Mouse (Mus musculus) adrenal gland (tissue): Measurements from ENCODE around the gene Cd28.

ENCODE experiments used
- intact Hi-C: fragments of 180-260 bp; cut with DNase I; formaldehyde crosslinking; loops from one replicate; pipeline ENCODE4 v1.15.1; 2025
- long read RNA-seq, 2 experiments: library from polyadenylated mRNA; unstranded; transcript quantifications; one replicate each; pipeline ENCODE4 v2.0.0; 2020; ENCODE audit warnings: borderline replicate concordance in 1 of 2; ENCODE audit not compliant: insufficient replicate concordance in 1 of 2

Cd28 gene
- long read RNA-seq, experiment 1, full-length matches to known transcripts, result 1 of 1 reads
- long read RNA-seq, experiment 1, partial matches to known transcripts, result 0 of 1 reads
- long read RNA-seq, experiment 1, other reads (novel, unspliced or antisense), result 0 of 1 reads
- long read RNA-seq, experiment 2, result 0 reads

DNA sequence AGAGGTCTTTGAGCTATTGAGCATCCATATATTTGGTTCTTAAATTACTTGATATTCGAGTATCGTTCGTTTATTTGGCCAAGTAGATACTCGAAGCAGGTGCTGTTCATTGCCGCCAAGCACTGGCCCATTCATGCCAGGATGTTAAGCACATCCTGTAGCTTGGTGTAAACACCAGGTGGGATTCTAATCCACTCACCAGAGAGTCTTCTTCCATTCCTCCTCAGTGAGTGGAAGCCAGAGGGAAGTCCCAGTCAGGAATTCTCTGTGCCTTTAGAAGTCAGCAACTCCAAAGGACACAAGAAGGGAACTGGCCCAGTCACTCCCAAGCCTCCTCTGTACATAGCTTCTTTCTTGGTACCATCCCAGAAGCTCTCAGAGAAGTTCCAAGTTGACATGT, at the start of gene Cd28:
Gene Cd28, plus strand, starts transcription at position 234 of the 400 bp plus-strand sequence.
- intact Hi-C loops, result no loop called here

DNA sequence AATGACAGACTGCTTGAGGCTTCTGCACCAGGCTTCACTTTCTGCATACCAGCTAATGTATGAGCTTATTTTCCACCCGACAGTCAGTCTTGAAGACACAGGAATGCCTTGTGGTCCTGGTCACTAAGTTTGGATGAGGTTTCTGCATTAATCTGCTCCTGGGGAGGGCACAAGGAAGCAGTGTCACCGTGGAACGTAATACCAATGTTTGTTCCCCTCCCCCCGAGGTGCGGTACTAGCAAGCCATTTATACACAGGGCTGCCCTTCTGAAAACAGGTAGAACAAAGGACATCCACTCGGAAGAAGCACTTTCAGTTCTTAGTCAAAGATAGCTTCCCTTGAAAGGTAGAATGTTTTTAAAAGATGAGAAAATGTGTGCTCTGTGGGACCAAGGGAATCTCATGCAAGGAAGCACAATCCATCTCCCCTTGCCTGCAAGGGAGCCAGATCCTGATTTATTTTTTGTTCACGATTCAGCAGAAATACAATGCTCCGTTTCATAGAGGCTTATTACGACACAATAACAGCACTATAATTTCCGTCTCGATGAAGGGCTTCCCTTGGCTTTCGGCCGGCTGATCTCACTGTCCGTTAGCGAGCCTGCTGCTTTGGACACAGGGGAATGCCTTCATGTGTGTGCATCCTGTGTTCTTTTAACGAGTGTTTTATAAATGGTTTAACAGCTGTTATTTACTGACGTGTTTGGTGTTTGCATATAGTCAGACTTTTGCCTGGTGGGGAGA, 48.6 kb upstream of the Cd28 start:
- intact Hi-C loops, result no loop called here

DNA sequence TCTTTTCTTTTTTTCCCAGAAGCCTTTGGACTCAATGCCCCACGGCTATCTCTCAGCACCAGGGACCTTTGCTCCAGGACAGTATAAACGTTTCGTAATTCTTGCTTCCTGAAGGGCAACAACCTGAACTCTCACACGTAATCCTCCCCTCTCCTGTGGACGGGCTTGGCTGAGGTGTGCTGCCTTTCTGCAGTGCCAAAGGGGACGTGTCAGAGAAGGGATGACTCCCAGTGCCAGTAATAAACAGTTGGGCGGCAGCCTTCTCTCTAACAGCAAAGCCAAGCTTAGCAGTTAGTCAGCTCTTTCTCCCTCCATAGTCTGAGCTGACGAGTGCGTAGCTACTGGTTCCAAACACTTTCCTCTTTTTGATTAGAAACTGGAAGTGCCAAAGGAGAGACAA, 47.6 kb upstream of the Cd28 start:
- intact Hi-C loops, result no loop called here

DNA sequence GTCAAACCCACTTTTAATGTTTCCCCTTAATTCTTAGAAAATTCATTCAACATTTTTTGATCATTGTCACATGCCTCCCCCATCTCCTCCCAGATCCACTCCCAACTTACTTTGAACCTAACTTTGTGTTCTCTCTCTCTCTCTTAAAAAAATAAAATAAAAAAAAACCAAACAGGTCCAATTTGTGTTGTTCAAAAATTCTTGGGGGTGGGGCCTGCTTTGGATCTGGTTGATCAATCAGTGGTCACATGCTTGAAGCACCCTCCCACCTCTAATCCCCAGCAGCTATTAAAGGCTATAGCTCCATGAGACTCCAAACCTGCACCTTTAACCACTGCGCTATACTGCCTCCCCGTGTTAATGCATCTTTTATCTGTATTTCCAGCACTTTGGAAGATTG, 46.9 kb upstream of the Cd28 start:
- intact Hi-C loops, result no loop called here

DNA sequence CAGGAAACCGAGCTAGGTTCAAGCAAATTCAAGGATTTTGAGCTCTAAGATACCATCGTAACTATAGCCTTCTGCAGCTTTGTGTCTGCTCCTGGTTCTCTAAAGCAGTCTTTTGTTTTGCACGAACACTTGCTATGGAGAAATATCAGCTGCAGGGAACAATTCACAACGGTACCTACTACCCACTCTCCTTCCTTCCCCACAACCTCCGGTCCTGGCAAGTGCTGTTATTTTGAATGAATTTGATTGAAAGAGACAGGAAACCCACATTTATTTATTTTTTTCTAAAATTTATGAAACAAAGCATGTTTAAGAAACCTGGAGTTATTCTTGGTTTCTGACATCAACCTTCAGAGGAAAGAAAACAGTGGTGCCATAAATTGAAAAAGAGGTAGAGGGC, 46.4 kb upstream of the Cd28 start:
- intact Hi-C loops, result no loop called here

DNA sequence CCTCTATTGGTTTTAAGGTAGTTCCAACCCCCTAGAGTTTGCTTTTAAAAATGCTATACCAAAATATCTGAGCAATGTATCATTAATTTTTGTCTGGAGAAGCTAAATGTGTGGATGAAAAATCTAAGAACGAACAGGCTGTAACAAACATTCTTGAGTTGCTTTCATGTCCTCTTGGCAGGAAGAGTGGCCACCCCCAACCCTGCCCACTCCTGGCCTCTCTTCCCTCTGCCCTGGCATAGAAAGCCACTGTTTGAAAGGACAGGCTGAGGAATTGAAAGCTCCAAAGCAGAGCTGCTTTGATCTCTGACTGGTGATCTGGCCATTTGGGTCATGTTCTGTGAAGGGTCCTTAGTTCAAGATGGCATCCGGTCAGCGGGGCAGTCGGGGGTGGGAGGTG, 32.8 kb upstream of the Cd28 start:
- intact Hi-C loops, result no loop called here

DNA sequence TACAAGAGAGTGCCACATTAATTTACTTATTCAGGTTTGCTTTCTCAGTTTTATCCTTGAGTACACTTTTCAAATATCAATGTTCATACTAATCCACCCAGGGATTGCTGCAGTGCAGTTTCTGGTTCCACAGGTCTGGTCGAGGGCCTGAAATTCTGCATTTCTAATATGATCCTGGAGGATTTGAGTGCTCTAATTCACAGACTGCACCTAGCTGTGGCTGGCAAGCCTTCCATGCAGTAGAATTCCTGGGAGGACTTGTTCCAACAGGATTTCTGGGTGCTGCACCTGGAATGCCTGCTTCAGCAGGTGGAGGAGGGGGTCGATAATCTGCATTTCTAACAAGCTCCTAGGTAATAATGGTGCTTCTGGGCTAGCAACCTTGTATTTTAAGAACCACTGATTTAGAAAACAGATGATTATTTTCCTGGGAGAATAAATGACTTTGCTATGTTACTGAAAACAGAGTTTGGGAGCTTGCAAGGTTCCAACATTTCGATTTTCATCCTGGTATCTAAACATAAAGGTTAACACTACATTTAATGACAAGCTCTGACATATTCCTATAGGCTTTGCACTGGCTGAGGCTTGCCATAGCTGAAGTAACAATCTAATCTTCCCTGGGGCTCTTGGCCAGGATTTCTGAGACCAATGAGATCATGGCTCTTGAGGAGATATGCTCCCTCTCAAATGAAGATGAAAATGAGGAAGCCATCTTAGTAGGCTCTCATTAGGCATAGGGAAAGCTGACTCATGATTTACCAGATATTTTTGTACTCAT, 20.3 kb upstream of the Cd28 start:
- intact Hi-C loops, result no loop called here

DNA sequence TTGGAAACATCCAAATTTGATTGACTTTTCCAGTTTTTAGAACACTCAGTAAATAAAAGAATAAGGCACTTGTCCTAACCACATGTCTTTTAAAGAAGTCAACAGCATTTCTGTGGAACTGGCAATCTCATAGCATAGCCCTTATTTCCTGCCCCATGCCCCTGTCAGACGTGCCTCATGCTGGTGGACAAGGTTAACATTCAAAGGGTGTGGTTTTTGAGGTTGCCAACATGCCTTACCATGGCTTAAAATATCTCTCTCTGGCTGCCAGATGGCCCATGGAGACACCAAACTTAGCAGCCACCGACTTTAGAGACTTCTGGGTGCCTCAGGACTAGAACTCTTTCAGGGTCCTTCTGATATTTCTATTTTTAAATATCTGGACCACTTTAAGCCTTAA, 14.0 kb upstream of the Cd28 start:
- intact Hi-C loops, result no loop called here

DNA sequence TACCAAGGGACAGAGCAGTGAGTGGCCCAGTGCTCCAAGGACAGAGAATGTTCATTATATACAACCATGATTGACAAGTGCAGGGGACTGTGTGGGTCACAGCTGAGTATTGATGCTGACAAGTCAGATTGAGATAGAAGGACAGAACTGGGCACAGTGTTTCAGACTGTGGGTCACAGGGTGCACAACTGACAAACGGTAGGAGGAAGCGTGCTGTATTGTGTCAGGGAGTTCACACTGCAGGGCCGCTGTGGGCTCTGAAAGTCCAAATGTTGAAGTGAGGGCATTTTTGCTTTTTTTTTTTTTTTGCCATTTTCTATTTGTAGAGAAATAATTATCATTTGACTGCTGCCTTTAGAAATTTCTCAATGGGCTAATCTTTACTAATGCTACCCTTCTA, 3.4 kb upstream of the Cd28 start:
- intact Hi-C loops, result no loop called here

DNA sequence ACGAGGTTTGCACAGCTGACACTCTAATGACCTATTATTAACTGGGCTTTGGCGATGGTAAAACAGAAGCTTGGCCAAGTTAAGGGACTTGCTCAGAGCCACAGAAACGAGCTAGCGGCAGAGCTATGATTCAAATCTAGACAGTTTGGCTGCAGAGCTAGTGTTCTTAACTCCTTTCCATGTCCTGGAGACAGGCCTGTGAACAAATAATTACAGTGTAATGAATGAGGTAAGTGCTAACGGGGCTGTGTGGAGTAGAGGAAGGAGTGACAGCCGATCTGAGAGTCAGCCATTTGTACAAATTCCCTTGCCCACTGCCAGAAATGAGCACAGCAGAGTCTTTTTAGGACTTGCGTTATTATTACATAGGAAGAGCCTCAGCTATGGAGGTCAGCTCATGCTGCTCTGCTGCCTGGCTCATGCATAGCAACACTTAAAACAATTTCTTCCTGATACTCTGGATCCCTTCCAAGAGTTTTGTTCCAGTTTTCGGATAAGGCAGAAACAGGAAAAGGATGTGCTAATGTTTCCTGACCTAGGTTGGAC, 876 bp upstream of the Cd28 start:
- intact Hi-C loops, result no loop called here

DNA sequence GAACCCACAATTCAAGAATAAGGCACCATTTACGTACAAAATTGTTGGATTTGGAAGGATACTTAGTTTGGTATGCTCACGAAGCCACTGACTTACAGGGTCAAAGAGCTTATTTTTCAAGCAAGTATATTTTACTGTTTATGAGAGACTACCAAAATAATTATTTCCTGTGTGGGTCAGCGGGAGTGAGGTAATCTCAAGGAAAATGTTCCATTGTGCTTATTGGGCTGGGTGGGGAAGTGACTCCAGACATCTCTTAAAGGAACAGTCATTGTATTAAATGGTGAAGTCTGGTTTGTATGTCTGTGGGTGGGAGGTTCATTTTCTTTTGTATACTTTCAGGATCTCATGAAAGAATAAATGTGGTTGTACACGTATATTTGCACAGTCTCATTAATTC, 2.0 kb downstream of the Cd28 start:
- intact Hi-C loops, result no loop called here

DNA sequence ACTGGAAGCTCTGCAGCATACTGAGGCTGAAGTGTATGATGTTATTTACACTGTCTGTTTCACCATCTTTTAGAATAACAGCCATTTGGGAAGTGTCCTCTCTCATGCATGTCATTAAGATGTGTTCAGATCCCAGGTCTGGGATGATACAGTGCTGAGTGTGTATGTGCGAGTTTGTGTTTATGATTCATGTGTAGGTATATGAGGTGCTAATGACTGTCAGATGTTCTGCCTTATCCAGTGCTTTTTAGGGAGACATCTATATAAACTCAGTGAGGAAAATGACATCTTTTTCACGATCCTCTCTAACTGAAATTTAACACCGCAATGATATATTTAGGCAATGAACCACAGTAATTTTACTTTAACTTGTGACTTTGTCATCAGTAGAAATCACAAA, 7.0 kb downstream of the Cd28 start:
- intact Hi-C loops, result no loop called here

DNA sequence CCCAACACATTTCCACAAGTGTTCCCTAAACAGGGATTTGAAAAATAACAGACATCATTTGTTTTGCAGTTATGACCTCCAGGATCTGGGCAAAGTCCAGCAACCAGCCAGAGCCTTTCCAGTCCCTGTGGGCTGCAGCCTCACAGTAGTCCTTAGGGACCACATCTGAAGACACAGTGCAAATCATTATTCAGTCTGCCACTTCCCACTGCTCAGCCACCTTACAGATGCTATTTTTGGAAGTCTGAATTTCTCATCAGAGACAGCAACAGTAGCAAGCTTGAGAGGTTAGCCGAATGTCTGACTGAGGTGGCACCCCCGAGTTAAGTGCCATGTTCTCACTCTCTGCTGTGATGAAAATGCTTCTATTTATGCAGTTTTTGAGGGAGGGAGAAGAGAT, 15.3 kb downstream of the Cd28 start:
- intact Hi-C loops, result no loop called here

DNA sequence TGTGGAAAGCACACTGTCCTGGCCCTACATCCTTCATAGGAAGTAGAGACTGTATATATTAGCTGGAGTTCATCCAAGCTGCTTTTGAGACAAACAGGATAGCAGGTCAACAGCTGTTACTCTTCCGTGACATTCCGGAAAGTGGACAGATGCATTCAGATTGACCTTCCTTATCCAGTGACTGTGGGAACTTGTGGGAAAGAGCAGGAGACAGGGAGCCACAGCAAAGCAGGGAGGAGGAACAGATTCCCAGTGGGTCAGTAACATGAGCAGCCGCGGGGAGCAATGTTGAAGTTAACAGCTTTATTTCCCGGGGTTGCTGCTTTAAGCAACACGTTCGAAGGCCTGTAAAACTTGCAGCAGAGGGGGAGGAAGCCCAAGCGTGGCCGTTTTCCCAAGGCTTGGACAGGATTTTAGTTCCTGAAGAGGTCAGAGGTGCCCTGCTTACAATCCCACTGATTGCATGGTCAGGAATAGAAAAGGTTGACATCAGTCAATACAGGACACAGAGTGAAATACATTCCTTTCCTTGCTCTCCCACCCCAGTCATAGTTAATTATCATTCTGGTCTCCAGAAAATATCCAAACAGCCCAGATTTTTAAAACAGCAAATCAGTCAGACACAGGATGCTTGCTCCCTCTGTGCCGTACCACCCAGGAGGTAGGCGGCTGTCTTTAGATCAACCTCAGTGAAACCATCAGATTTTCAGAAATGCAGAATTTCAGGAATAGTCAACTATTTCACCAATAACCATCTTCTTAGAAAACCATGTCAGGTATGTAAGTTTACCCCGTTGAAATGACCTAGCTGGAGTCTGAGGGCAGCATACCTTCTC, 18.7 kb downstream of the Cd28 start:
- intact Hi-C loops, result no loop called here

DNA sequence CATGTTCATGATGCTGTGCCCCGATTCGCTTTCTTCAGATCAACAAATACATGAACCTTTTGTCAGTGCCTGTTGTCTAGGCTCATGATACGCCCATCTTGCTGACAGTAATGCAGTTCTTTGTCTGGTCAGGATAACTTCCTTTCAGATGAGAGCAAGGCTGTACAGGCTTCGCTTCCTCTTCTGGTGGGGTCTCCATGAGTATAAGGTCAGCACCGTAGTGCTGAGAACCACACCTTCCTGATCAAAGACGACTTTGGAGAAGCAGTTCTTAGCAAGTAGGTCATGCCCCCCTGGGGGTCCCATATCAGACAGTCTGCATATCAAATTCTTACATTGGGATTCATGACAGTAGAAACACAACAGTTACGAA, 19.3 kb downstream of the Cd28 start:
- intact Hi-C loops, result no loop called here

DNA sequence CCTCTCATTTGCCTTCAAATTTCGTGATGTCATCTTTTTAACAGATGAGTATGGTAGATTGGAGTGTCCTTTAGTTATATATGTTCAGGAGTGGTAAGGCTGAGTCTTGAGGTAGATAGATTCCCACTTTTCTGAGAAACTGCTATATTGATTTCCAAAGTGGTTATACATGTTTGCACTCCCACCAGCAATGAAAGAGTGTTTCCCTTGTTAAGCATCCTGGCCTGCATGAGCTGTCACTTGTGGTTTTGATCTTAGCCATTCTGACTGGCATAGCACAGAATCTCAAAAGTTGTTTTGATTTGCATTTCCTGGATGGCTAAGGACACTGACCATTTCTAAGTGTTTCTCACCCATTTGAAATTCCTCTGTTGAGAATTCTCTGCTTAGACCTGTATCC, 27.7 kb downstream of the Cd28 start:
- intact Hi-C loops, result no loop called here

DNA sequence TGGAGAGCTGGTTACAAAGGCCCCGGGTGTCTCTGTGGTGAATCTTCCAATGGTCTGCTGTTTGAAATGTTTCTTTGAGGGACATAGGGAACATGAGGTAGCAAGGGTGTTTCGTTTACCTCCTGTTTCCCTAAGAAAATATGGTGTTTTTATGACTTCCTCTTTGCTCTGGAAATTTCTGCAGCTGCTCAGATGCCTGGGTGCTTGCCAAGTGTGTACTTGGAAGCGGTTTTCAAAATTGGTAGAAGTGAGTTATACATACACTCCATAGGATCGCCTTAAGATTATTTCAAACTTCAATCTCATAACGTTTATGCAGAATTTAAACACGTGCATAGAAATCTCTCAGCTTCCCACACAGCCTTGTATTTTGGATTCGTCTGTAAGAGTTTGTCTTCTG, 29.1 kb downstream of the Cd28 start:
- intact Hi-C loops, result no loop called here

DNA sequence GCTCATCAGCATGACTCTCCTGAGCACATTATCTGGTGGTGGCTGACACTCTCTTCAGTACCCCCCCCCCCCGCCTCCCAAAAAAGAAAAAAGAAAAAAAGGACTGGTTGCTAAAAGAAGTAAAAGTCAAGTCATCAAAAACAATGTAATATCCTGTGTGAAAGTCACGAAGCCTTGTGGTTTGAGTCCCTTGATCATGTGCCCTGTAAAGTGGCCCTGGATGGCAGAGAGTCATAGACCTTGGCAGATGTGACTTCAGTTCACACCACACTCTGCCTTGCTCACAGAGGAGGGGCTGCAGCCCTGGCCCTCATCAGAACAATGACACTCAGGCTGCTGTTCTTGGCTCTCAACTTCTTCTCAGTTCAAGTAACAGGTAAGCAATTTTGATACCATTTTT, 29.6 kb downstream of the Cd28 start:
- intact Hi-C loops, result no loop called here

DNA sequence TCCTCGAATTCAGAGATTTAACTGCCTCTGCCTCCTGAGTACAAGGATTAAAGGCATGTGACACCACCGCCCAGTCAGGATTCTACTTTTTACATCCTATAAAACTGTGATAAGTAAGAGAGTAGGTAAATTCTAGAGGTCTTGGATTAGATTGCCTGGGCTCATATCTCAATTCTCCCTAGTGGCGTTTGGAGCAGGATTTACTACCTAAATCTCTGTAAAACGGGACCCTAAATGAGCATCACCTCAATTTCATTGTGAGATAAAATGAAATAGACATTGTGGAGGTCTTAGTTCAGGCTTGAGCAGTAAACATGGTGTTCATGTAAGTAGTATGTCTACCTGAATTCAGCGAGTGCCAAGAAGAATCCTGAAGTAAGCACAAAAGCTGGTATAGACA, 30.3 kb downstream of the Cd28 start:
- intact Hi-C loops, result no loop called here

DNA sequence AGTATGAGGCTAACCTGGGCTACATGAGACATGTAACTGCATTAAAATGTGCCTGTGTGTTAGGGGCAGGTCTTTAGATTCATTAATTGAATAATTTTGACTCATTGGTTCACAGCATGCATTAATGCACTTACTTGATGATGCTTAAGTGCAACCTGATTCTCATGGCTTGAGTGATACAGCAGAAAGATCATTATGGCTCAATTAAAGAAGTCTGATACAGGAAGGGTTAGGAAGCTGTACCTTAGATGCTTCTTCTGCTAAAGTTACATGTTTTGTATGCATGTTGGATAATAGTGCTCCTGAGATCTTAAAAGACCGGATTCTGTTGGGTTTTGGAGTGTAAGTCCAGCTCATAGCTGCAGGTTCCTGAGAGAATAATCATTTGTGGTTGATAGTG, 31.7 kb downstream of the Cd28 start:
- intact Hi-C loops, result no loop called here

DNA sequence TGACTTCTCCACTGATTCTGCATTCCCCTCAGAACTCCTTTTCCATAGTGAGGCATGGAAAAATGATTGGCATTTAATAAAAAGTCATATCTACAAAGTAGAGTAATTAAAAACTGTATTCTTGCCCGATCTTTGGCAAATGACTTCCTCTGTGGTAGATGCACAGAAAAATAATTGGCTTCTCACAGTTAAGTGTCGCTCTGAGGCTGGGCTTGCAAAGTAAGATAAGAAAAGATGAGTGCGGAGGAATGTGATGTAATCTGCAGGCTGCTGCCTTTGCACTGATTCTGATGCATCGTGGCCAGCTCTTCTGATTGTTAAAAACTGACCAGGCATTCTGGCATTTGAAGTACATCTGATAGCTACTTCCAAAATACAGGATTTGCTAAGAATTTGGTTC, 32.3 kb downstream of the Cd28 start:
- intact Hi-C loops, result no loop called here
